Mouse (Mus musculus): ENCODE data around the gene Olfr1128. TPM values are rescaled to one million over a fixed set of nuclear protein-coding genes. Genes with fewer than 3 reads are reported as not detected.
"Not testable (repeated sequence)": the region's sequence is repeated elsewhere in the genome, so short reads cannot be mapped to it uniquely, and the experiment has no call there.

Gene Olfr1128
- polyA plus RNA-seq, 1 experiment from 2014 or later, result not detected

DNA sequence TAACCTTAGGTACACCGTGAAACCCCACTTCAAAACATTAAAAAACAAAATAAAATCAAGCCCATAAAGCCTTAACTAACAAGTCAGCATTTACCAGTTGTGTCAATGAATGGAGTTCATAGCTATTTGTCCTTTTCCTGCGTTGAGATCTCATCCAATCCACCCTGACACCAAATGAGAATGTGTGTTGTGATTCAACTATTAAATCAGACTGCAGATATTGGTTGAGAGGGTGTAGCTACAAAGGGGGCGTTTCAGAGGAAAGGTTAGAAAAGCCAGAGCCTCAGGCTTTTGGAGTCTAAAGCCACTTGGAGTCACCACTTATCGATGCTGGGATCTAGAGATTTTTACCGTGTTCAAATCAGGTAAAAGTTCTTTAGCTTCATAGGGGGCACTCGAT is 39.1 kb downstream of the Olfr1128 start, which contains the start of gene Pramel6:
Gene Pramel6 (plus strand): TSS at position 301 of the 400 bp plus-strand sequence.
- H3K36me3 ChIP-seq (ENCODE audit: control insufficient read depth, insufficient read depth, low read length), result no peaks in the 10 kb centered on the region
- ATAC-seq, result no peak
- no peak within 1 kb of the TSS for H3K9ac ChIP-seq (ENCODE audit: low read depth, low read length)
- no peaks in the 10 kb centered on the region for H3K27me3 ChIP-seq (ENCODE audit: control insufficient read depth, insufficient read depth, low read depth, low read length)
- no peak within 1 kb of the TSS for H3K4me3 ChIP-seq (ENCODE audit: low read depth, low read length)
- WGBS, result 89% methylated on average over 6 of the region's 6 CpGs
- no peaks in the 10 kb centered on the region for H3K9me3 ChIP-seq (replicated peaks; ENCODE audit: control insufficient read depth, low read length, poor library complexity, severe bottlenecking)
- no peak within 1 kb of the TSS for H3K4me2 ChIP-seq (ENCODE audit: low read length)
- H3K27ac ChIP-seq (ENCODE audit: low read length), result no peak within 1 kb of the TSS
- no peaks in the 10 kb centered on the region for H3K4me1 ChIP-seq (ENCODE audit: control insufficient read depth, insufficient read depth, low read length)

DNA sequence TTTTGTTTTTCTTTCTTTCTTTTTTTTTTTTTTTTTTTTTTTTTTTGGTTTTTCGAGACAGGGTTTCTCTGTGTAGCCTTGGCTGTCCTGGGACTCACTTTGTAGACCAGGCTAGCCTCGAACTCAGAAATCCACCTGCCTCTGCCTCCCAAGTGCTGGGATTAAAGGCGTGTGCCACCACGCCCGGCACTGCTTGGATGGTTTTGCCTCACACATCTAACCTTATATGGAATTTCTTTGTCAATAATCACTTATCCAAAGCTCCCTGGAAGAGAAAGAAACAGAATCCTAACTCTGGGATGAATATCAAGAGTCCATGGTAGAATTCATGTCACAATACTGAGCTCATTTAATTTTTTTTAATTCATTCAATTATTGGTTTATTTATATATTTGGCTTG is 48.3 kb downstream of the Olfr1128 start, which contains the start of gene Pramel7:
Gene Pramel7 (minus strand): TSS at position 101 of the 400 bp plus-strand sequence.
- H3K4me2 ChIP-seq (ENCODE audit: low read length); H3K4me1 ChIP-seq (ENCODE audit: control insufficient read depth, insufficient read depth, low read length); H3K36me3 ChIP-seq (ENCODE audit: control insufficient read depth, insufficient read depth, low read length); H3K27me3 ChIP-seq (ENCODE audit: control insufficient read depth, insufficient read depth, low read depth, low read length); H3K9ac ChIP-seq (ENCODE audit: low read depth, low read length); ATAC-seq; H3K27ac ChIP-seq (ENCODE audit: low read length); H3K4me3 ChIP-seq (ENCODE audit: low read depth, low read length); H3K9me3 ChIP-seq (replicated peaks; ENCODE audit: control insufficient read depth, low read length, poor library complexity, severe bottlenecking): not testable (repeated sequence)
- 95% methylated on average over 4 of the region's 5 CpGs for WGBS

Other genes starting within 250 kb of the Olfr1128 start
- not detected in 2 replicates for gene Olfr1118, start 238.0 kb downstream of the Olfr1128 start, polyA plus RNA-seq (2015; fragmentation: Nextera tagmentation; extraction: Ambion mirVana)
- gene Olfr1120, start 190.7 kb downstream of the Olfr1128 start, polyA plus RNA-seq (2015; fragmentation: Nextera tagmentation; extraction: Ambion mirVana), result not detected in 2 replicates
- not detected in 2 replicates for gene Olfr1121, start 175.6 kb downstream of the Olfr1128 start, polyA plus RNA-seq (2015; fragmentation: Nextera tagmentation; extraction: Ambion mirVana)
- not detected in 2 replicates for gene Olfr1122, start 159.7 kb downstream of the Olfr1128 start, polyA plus RNA-seq (2015; fragmentation: Nextera tagmentation; extraction: Ambion mirVana)
- gene Olfr1123, start 128.9 kb downstream of the Olfr1128 start, polyA plus RNA-seq (2015; fragmentation: Nextera tagmentation; extraction: Ambion mirVana), result not detected in 2 replicates
- 0.08 TPM in 1 of 2 replicates, not detected in the other for gene Olfr1124, start 115.3 kb downstream of the Olfr1128 start, polyA plus RNA-seq (2015; fragmentation: Nextera tagmentation; extraction: Ambion mirVana)
- gene Olfr1126, start 91.6 kb downstream of the Olfr1128 start, polyA plus RNA-seq (2015; fragmentation: Nextera tagmentation; extraction: Ambion mirVana), result not detected in 2 replicates
- gene Pramel7, start 48.4 kb downstream of the Olfr1128 start, polyA plus RNA-seq (2015; fragmentation: Nextera tagmentation; extraction: Ambion mirVana), result not detected in 2 replicates
- not detected in 2 replicates for gene Pramel6, start 39.0 kb downstream of the Olfr1128 start, polyA plus RNA-seq (2015; fragmentation: Nextera tagmentation; extraction: Ambion mirVana)
- gene Olfr153, start 13.7 kb downstream of the Olfr1128 start, polyA plus RNA-seq (2015; fragmentation: Nextera tagmentation; extraction: Ambion mirVana), result not detected in 2 replicates
- not detected in 2 replicates for gene Olfr1129, start 28.4 kb upstream of the Olfr1128 start, polyA plus RNA-seq (2015; fragmentation: Nextera tagmentation; extraction: Ambion mirVana)
- not detected in 2 replicates for gene Olfr1130, start 60.7 kb upstream of the Olfr1128 start, polyA plus RNA-seq (2015; fragmentation: Nextera tagmentation; extraction: Ambion mirVana)
- gene Olfr1131, start 81.6 kb upstream of the Olfr1128 start, polyA plus RNA-seq (2015; fragmentation: Nextera tagmentation; extraction: Ambion mirVana), result not detected in 2 replicates
- not detected in 2 replicates for gene Olfr1132, start 92.0 kb upstream of the Olfr1128 start, polyA plus RNA-seq (2015; fragmentation: Nextera tagmentation; extraction: Ambion mirVana)
- not detected in 2 replicates for gene Olfr1133, start 101.8 kb upstream of the Olfr1128 start, polyA plus RNA-seq (2015; fragmentation: Nextera tagmentation; extraction: Ambion mirVana)
- gene Olfr1134, start 112.9 kb upstream of the Olfr1128 start, polyA plus RNA-seq (2015; fragmentation: Nextera tagmentation; extraction: Ambion mirVana), result not detected in 2 replicates
- not detected in 2 replicates for gene Olfr1135, start 128.1 kb upstream of the Olfr1128 start, polyA plus RNA-seq (2015; fragmentation: Nextera tagmentation; extraction: Ambion mirVana)
- gene Olfr1136, start 148.4 kb upstream of the Olfr1128 start, polyA plus RNA-seq (2015; fragmentation: Nextera tagmentation; extraction: Ambion mirVana), result not detected in 2 replicates
- gene Olfr1137, start 167.6 kb upstream of the Olfr1128 start, polyA plus RNA-seq (2015; fragmentation: Nextera tagmentation; extraction: Ambion mirVana), result not detected in 2 replicates
- gene Olfr1138, start 194.4 kb upstream of the Olfr1128 start, polyA plus RNA-seq (2015; fragmentation: Nextera tagmentation; extraction: Ambion mirVana), result not detected in 2 replicates
- gene Olfr1140, start 198.2 kb upstream of the Olfr1128 start, polyA plus RNA-seq (2015; fragmentation: Nextera tagmentation; extraction: Ambion mirVana), result not detected in 2 replicates
- gene Olfr1141, start 208.4 kb upstream of the Olfr1128 start, polyA plus RNA-seq (2015; fragmentation: Nextera tagmentation; extraction: Ambion mirVana), result not detected in 2 replicates
- gene Olfr152, start 233.9 kb upstream of the Olfr1128 start, polyA plus RNA-seq (2015; fragmentation: Nextera tagmentation; extraction: Ambion mirVana), result not detected in 2 replicates